In genomic region chr17:65743664-65744330, GRCm38 (mm10) we compare ENCODE assay signal across 18 mouse cellular contexts. TPM values are rescaled to one million over a fixed set of nuclear protein-coding genes. Genes with fewer than 3 reads are reported as not detected.
A peak's percentile ranks its signal among the peaks of the same experiment; 100 is the strongest.
DNase-seq lines count a peak whose midpoint lies in the region; ATAC-seq and TF ChIP-seq lines count a peak whose summit lies in the region.
"Had no signal": no experiment of that assay in that cellular context is flagged by ENCODE, and none has a peak within 500 bp of the region (broad histone marks: within the 10 kb centered on the region; RNA-seq: fewer than 3 reads in every experiment).

No protein-coding gene starts in this region.

- H3K9me3 ChIP-seq in midbrain, embryonic 15.5 days: no peaks in the 10 kb centered on the region
- H3K9me3 ChIP-seq: embryonic facial prominence, embryonic 13.5 days; G1E; hindbrain, embryonic 15.5 days; lung, embryonic 15.5 days had no signal

- no peak for TF ChIP-seq POLR2A in cerebellum, adult 2 months (IDR thresholded peaks at IDR 0.05; ENCODE audit: borderline replicate concordance, insufficient read depth, low read length)

- no peak overlapping the region for H3K9ac ChIP-seq in midbrain, embryonic 15.5 days
- H3K9ac ChIP-seq: embryonic facial prominence, embryonic 13.5 days; hindbrain, embryonic 15.5 days; lung, embryonic 15.5 days had no signal

- ATAC-seq in midbrain, embryonic 15.5 days (replicated peaks): no peak

- H3K4me2 ChIP-seq in midbrain, embryonic 15.5 days: no peak overlapping the region
- H3K4me2 ChIP-seq: embryonic facial prominence, embryonic 13.5 days; hindbrain, embryonic 15.5 days; lung, embryonic 15.5 days had no signal

- H3K27me3 ChIP-seq in cerebellum, adult 2 months (ENCODE audit: control insufficient read depth, insufficient read depth, low read length): no peaks in the 10 kb centered on the region
- no peaks in the 10 kb centered on the region for H3K27me3 ChIP-seq in midbrain, embryonic 15.5 days (replicated peaks)
- H3K27me3 ChIP-seq: embryonic facial prominence, embryonic 13.5 days; hindbrain, embryonic 15.5 days; lung, embryonic 15.5 days had no signal

- 76% methylated on average over 11 of the region's 11 CpGs for WGBS in cerebellum, adult 2 months
- WGBS in midbrain, embryonic 15.5 days: 73% methylated on average over 11 of the region's 11 CpGs

- intact Hi-C loops in left cerebral cortex, adult 2 months (cut with DNase I): no loop called here
- intact Hi-C loops in left cerebral cortex, postnatal 25 days (cut with DNase I): no loop called here

- TF ChIP-seq CTCF in cerebellum, adult 2 months (IDR thresholded peaks at IDR 0.05; ENCODE audit: borderline replicate concordance, insufficient read depth, low read depth, low read length): no peak
- no peak for TF ChIP-seq CTCF in left cerebral cortex, adult 2 months (IDR thresholded peaks at IDR 0.05)

- DNase-seq in cerebellum, adult 2 months: no peak
- no peak for DNase-seq in cerebellum, adult 9-11 months
- DNase-seq in left cerebral cortex, adult 2 months (ENCODE audit: extremely low spot score in 1 of 2, low spot score in 2 of 2): no peak
- DNase-seq in left cerebral cortex, postnatal 25 days (ENCODE audit: low spot score in 2 of 2): no peak
- DNase-seq in forelimb bud, embryonic 11.5 days (ENCODE audit: low read depth, low spot score): peak; percentile 55
- no peak for DNase-seq in liver
- no peak for DNase-seq in thymus, postnatal 10 days (ENCODE audit: low spot score in 2 of 2)
- DNase-seq: cerebellum, postnatal 10 days; kidney, postnatal 14 days; left cerebral cortex, postnatal 4 days; right cerebral cortex, postnatal 25 days; thymus, postnatal 25 days had no signal

- peak overlapping the region; percentile 58; the same call in 1 of the 2 replicates for H3K27ac ChIP-seq in cerebellum, adult 2 months (ENCODE audit: insufficient read depth, low read length)
- H3K27ac ChIP-seq in left cerebral cortex, adult 2 months: peak overlapping the region; percentile 71
- H3K27ac ChIP-seq in midbrain, embryonic 15.5 days: peak overlapping the region; percentile 45; the same call in 1 of the 2 replicates
- H3K27ac ChIP-seq: embryonic facial prominence, embryonic 13.5 days; lung, embryonic 15.5 days had no signal

- no peaks in the 10 kb centered on the region for H3K36me3 ChIP-seq in midbrain, embryonic 15.5 days (replicated peaks)
- H3K36me3 ChIP-seq: G1E; hindbrain, embryonic 15.5 days; lung, embryonic 15.5 days had no signal

- no peaks in the 10 kb centered on the region for H3K4me1 ChIP-seq in cerebellum, adult 2 months (ENCODE audit: control insufficient read depth, insufficient read depth, low read length)
- H3K4me1 ChIP-seq in midbrain, embryonic 15.5 days: peaks cover 15% of the 10 kb centered on the region
- H3K4me1 ChIP-seq: embryonic facial prominence, embryonic 13.5 days; lung, embryonic 15.5 days had no signal

- H3K4me3 ChIP-seq in cerebellum, adult 2 months (replicated peaks; ENCODE audit: insufficient read depth, low read depth, low read length): no peak overlapping the region
- no peak overlapping the region for H3K4me3 ChIP-seq in left cerebral cortex, adult 2 months
- H3K4me3 ChIP-seq in midbrain, embryonic 15.5 days: no peak overlapping the region
- H3K4me3 ChIP-seq: embryonic facial prominence, embryonic 13.5 days; hindbrain, embryonic 15.5 days; lung, embryonic 15.5 days; myocyte had no signal

RNA-seq across cellular contexts. Expression of gene Rab31, which starts 28.8 kb away (rescaled TPM):
- polyA plus RNA-seq in cerebellum, adult 2 months (2012; rRNA removed): 71.4 and 79.7 TPM in 2 replicates
- 10 to 100 TPM; 53.6 to 54.7 TPM for total RNA-seq in left cerebral cortex, adult 2 months (2021)
- 10 to 100 TPM; 64.1 to 65.5 TPM for total RNA-seq in left cerebral cortex, postnatal 25 days (2021)
- 76.6 and 80.1 TPM in 2 replicates for polyA plus RNA-seq in midbrain, embryonic 15.5 days (2015; fragmentation: Nextera tagmentation; extraction: Ambion mirVana)

RNA-seq across cellular contexts. Expression of gene Ppp4r1, which starts 38.6 kb away (rescaled TPM):
- polyA plus RNA-seq in cerebellum, adult 2 months (2012; rRNA removed): 71.5 and 72.9 TPM in 2 replicates
- 10 to 100 TPM; 46.5 to 52.5 TPM for total RNA-seq in left cerebral cortex, adult 2 months (2021)
- 10 to 100 TPM; 41.7 to 57.5 TPM for total RNA-seq in left cerebral cortex, postnatal 25 days (2021)
- polyA plus RNA-seq in midbrain, embryonic 15.5 days (2015; fragmentation: Nextera tagmentation; extraction: Ambion mirVana): 45.1 and 49.2 TPM in 2 replicates
